30 mouse cellular contexts compared by ENCODE assay signal in genomic region chr11:85603546-85604322, GRCm38 (mm10).
DNase-seq lines count a peak whose midpoint lies in the region; ATAC-seq and TF ChIP-seq lines count a peak whose summit lies in the region.
"Had no signal": no experiment of that assay in that cellular context is flagged by ENCODE, and none has a peak within 500 bp of the region (broad histone marks: within the 10 kb centered on the region; RNA-seq: fewer than 3 reads in every experiment).

No protein-coding gene starts in this region.

- H3K4me2 ChIP-seq in intestine, postnatal 0 days (replicated peaks; ENCODE audit: low read depth) = no peak overlapping the region
- H3K4me2 ChIP-seq in intestine, embryonic 15.5 days (replicated peaks) = no peak overlapping the region
- no peak overlapping the region for H3K4me2 ChIP-seq in midbrain, embryonic 11.5 days
- no peak overlapping the region for H3K4me2 ChIP-seq in midbrain, embryonic 14.5 days (ENCODE audit: low read length)
- no peak overlapping the region for H3K4me2 ChIP-seq in stomach, embryonic 15.5 days
- H3K4me2 ChIP-seq: embryonic facial prominence, embryonic 15.5 days; forebrain, embryonic 13.5 days; heart, embryonic 13.5 days; hindbrain, embryonic 14.5 days; limb, embryonic 12.5 days; midbrain, embryonic 15.5 days; neural tube, embryonic 12.5 days had no signal

- peak; percentile 51 for DNase-seq in midbrain, embryonic 11.5 days (ENCODE audit: low spot score, missing footprints)
- no peak for DNase-seq in midbrain, embryonic 14.5 days
- no peak for DNase-seq in frontal cortex, adult 2 months (ENCODE audit: extremely low spot score in 1 of 2, low spot score in 1 of 2)
- DNase-seq in ovary, adult 18-20 months (ENCODE audit: low spot score) = no peak
- DNase-seq: adrenal gland, adult 2 months; adrenal gland, postnatal 36 days; cerebellum, adult 18-20 months; cerebellum, postnatal 10 days; gastrocnemius, postnatal 14 days; heart, postnatal 10 days; kidney, adult 2 months; kidney, postnatal 36 days; liver, postnatal 0 days; lung, postnatal 10 days; thymus, adult 2 months; thymus, postnatal 36 days had no signal

- no peaks in the 10 kb centered on the region for H3K36me3 ChIP-seq in intestine, postnatal 0 days (ENCODE audit: control insufficient read depth, insufficient read depth)
- H3K36me3 ChIP-seq in intestine, embryonic 15.5 days = no peaks in the 10 kb centered on the region
- no peaks in the 10 kb centered on the region for H3K36me3 ChIP-seq in midbrain, embryonic 11.5 days (ENCODE audit: control insufficient read depth, insufficient read depth, low read length)
- no peaks in the 10 kb centered on the region for H3K36me3 ChIP-seq in midbrain, embryonic 14.5 days (ENCODE audit: control insufficient read depth, insufficient read depth, low read length)
- H3K36me3 ChIP-seq in stomach, embryonic 15.5 days = no peaks in the 10 kb centered on the region
- H3K36me3 ChIP-seq: embryonic facial prominence, embryonic 15.5 days; heart, embryonic 13.5 days; limb, embryonic 12.5 days; midbrain, embryonic 15.5 days; neural tube, embryonic 12.5 days had no signal

- H3K4me1 ChIP-seq in intestine, postnatal 0 days (replicated peaks; ENCODE audit: control insufficient read depth, insufficient read depth, low read length) = no peaks in the 10 kb centered on the region
- no peaks in the 10 kb centered on the region for H3K4me1 ChIP-seq in intestine, embryonic 15.5 days (replicated peaks)
- H3K4me1 ChIP-seq in midbrain, embryonic 11.5 days (ENCODE audit: control insufficient read depth, insufficient read depth, low read length) = no peaks in the 10 kb centered on the region
- no peaks in the 10 kb centered on the region for H3K4me1 ChIP-seq in midbrain, embryonic 14.5 days (ENCODE audit: control insufficient read depth, insufficient read depth, low read length)
- no peaks in the 10 kb centered on the region for H3K4me1 ChIP-seq in stomach, embryonic 15.5 days
- H3K4me1 ChIP-seq: embryonic facial prominence, embryonic 15.5 days; forebrain, embryonic 13.5 days; limb, embryonic 12.5 days; midbrain, embryonic 15.5 days; neural tube, embryonic 12.5 days had no signal

- TF ChIP-seq CTCF in intestine, postnatal 0 days (IDR thresholded peaks at IDR 0.05; ENCODE audit: low read depth) = no peak

- no peaks in the 10 kb centered on the region for H3K9me3 ChIP-seq in intestine, postnatal 0 days (ENCODE audit: control insufficient read depth)
- no peaks in the 10 kb centered on the region for H3K9me3 ChIP-seq in intestine, embryonic 15.5 days
- no peaks in the 10 kb centered on the region for H3K9me3 ChIP-seq in midbrain, embryonic 11.5 days (ENCODE audit: control insufficient read depth, low read length)
- H3K9me3 ChIP-seq in midbrain, embryonic 14.5 days (ENCODE audit: control insufficient read depth, low read length) = no peaks in the 10 kb centered on the region
- H3K9me3 ChIP-seq in stomach, embryonic 15.5 days = no peaks in the 10 kb centered on the region
- H3K9me3 ChIP-seq: embryonic facial prominence, embryonic 15.5 days; forebrain, embryonic 13.5 days; heart, embryonic 13.5 days; limb, embryonic 12.5 days; midbrain, embryonic 15.5 days; neural tube, embryonic 12.5 days had no signal

- no peak overlapping the region for H3K9ac ChIP-seq in intestine, postnatal 0 days (ENCODE audit: low read depth, low read length)
- H3K9ac ChIP-seq in intestine, embryonic 15.5 days = no peak overlapping the region
- no peak overlapping the region for H3K9ac ChIP-seq in midbrain, embryonic 11.5 days (ENCODE audit: low read length)
- H3K9ac ChIP-seq in midbrain, embryonic 14.5 days (replicated peaks; ENCODE audit: low read length) = no peak overlapping the region
- H3K9ac ChIP-seq in stomach, embryonic 15.5 days = no peak overlapping the region
- H3K9ac ChIP-seq: embryonic facial prominence, embryonic 15.5 days; forebrain, embryonic 13.5 days; heart, embryonic 13.5 days; hindbrain, embryonic 14.5 days; limb, embryonic 12.5 days; liver, postnatal 0 days; midbrain, embryonic 15.5 days; neural tube, embryonic 12.5 days had no signal

- 92% methylated on average over 3 of the region's 3 CpGs for WGBS in intestine, postnatal 0 days
- 94% methylated on average over 3 of the region's 3 CpGs for WGBS in intestine, embryonic 15.5 days
- WGBS in midbrain, embryonic 11.5 days = 95% methylated on average over 3 of the region's 3 CpGs
- 97% methylated on average over 3 of the region's 3 CpGs for WGBS in midbrain, embryonic 14.5 days
- WGBS in stomach, embryonic 15.5 days = 88% methylated on average over 3 of the region's 3 CpGs

- H3K4me3 ChIP-seq in intestine, postnatal 0 days (ENCODE audit: low read depth, low read length) = no peak overlapping the region
- H3K4me3 ChIP-seq in intestine, embryonic 15.5 days (replicated peaks) = no peak overlapping the region
- H3K4me3 ChIP-seq in midbrain, embryonic 11.5 days (ENCODE audit: low read depth, low read length) = no peak overlapping the region
- no peak overlapping the region for H3K4me3 ChIP-seq in midbrain, embryonic 14.5 days (replicated peaks; ENCODE audit: low read depth, low read length)
- H3K4me3 ChIP-seq in stomach, embryonic 15.5 days (replicated peaks) = no peak overlapping the region
- H3K4me3 ChIP-seq: embryonic facial prominence, embryonic 15.5 days; forebrain, embryonic 13.5 days; heart, embryonic 13.5 days; layer of hippocampus, adult 2 months; left cerebral cortex, adult 2 months; limb, embryonic 12.5 days; midbrain, embryonic 15.5 days; neural tube, embryonic 12.5 days had no signal

- no peaks in the 10 kb centered on the region for H3K27me3 ChIP-seq in intestine, postnatal 0 days (replicated peaks; ENCODE audit: control insufficient read depth, insufficient read depth, low read length)
- no peaks in the 10 kb centered on the region for H3K27me3 ChIP-seq in intestine, embryonic 15.5 days (replicated peaks)
- no peaks in the 10 kb centered on the region for H3K27me3 ChIP-seq in midbrain, embryonic 11.5 days (ENCODE audit: control insufficient read depth, insufficient read depth, low read length)
- no peaks in the 10 kb centered on the region for H3K27me3 ChIP-seq in midbrain, embryonic 14.5 days (ENCODE audit: control insufficient read depth, insufficient read depth, low read length)
- 0 out of 2 replicates have a peak, but pooled peaks cover 3% of the 10 kb centered on the region for H3K27me3 ChIP-seq in stomach, embryonic 15.5 days (replicated peaks)
- H3K27me3 ChIP-seq: embryonic facial prominence, embryonic 15.5 days; forebrain, embryonic 13.5 days; heart, embryonic 13.5 days; limb, embryonic 12.5 days; midbrain, embryonic 15.5 days; neural tube, embryonic 12.5 days had no signal

- ATAC-seq in intestine, postnatal 0 days = peak; percentile 45; the same call in 1 of the 2 replicates
- no peak for ATAC-seq in intestine, embryonic 15.5 days
- no peak for ATAC-seq in midbrain, embryonic 11.5 days (ENCODE audit: low FRiP score)
- ATAC-seq in midbrain, embryonic 14.5 days (ENCODE audit: low FRiP score, low TSS enrichment) = no peak
- ATAC-seq in stomach, embryonic 15.5 days (ENCODE audit: insufficient read depth, low FRiP score, low read depth) = 0 out of 2 replicates have a peak, but pooled peaks have one; percentile 58
- ATAC-seq: activated CD4-positive, CD25-positive, alpha-beta regulatory T cell, adult 4 months; CD4-positive, CD25-positive, alpha-beta regulatory T cell, adult 4 months; forebrain, embryonic 13.5 days; liver, postnatal 0 days; midbrain, embryonic 15.5 days had no signal

- H3K27ac ChIP-seq in intestine, postnatal 0 days (ENCODE audit: low read depth, low read length) = no peak overlapping the region
- no peak overlapping the region for H3K27ac ChIP-seq in intestine, embryonic 15.5 days
- H3K27ac ChIP-seq in midbrain, embryonic 11.5 days (ENCODE audit: low read depth, low read length) = no peak overlapping the region
- H3K27ac ChIP-seq in midbrain, embryonic 14.5 days (replicated peaks; ENCODE audit: low read depth, low read length) = no peak overlapping the region
- no peak overlapping the region for H3K27ac ChIP-seq in stomach, embryonic 15.5 days
- H3K27ac ChIP-seq: embryonic facial prominence, embryonic 15.5 days; forebrain, embryonic 13.5 days; heart, embryonic 13.5 days; hindbrain, embryonic 14.5 days; layer of hippocampus, adult 2 months; left cerebral cortex, adult 2 months; limb, embryonic 12.5 days; midbrain, embryonic 15.5 days; neural tube, embryonic 12.5 days had no signal

Comparison
In these comparisons a context has a peak if more than half of its experiments do, and no peak if none do; other contexts are left out.
1. ATAC-seq: peak in intestine, postnatal 0 days (single experiment) and stomach, embryonic 15.5 days (single experiment); none in intestine, embryonic 15.5 days (single experiment), midbrain, embryonic 11.5 days (single experiment) and midbrain, embryonic 14.5 days (single experiment).